Mouse (Mus musculus): ENCODE measurements around the gene C77080. TPM values are rescaled to one million over a fixed set of nuclear protein-coding genes. Genes with fewer than 3 reads are reported as not detected.

C77080 gene
- polyA plus RNA-seq (2015; fragmentation: Nextera tagmentation; extraction: Ambion mirVana) = 1.4 and 3.1 TPM in 2 replicates

- WGBS = 33% methylated on average over 2 of the region's 4 CpGs
Observed at GRCm38 (mm10) chr4:129261196-129261595, at the start of gene C77080. Gene C77080 (minus strand): TSS chr4:129261404.

GRCm38 (mm10) chr4:129307936-129308335, 46.7 kb upstream of the C77080 start:
- peaks cover 9% of the 10 kb centered on the region for H3K4me1 ChIP-seq (replicated peaks)
- H3K27ac ChIP-seq = no peak overlapping the region
- ATAC-seq (replicated peaks; ENCODE audit: insufficient number of reproducible peaks, insufficient read depth, low FRiP score, low read depth) = no peak
- no peaks in the 10 kb centered on the region for H3K27me3 ChIP-seq
- peaks cover 53% of the 10 kb centered on the region for H3K36me3 ChIP-seq
- no peak overlapping the region for H3K4me2 ChIP-seq
- 89% methylated on average over 1 of the region's 1 CpGs for WGBS
- no peak overlapping the region for H3K4me3 ChIP-seq
- H3K9ac ChIP-seq = no peak overlapping the region
- H3K9me3 ChIP-seq (replicated peaks) = no peaks in the 10 kb centered on the region

More at GRCm38 (mm10) chr4:129261196-129261595, at the start of gene C77080:
- no peak for ATAC-seq (replicated peaks; ENCODE audit: insufficient number of reproducible peaks, insufficient read depth, low FRiP score, low read depth)
- Histone ChIP-seq H3K4me3 (no peak within 1 kb of the TSS), H3K4me1 (replicated peaks) (peaks cover 23% of the 10 kb centered on the region), H3K27ac (peak within 1 kb of the TSS; percentile 39), H3K27me3 (peaks cover 23% of the 10 kb centered on the region), H3K9me3 (replicated peaks) (no peaks in the 10 kb centered on the region), H3K36me3 (no peaks in the 10 kb centered on the region), H3K9ac (no peak within 1 kb of the TSS), H3K4me2 (no peak within 1 kb of the TSS)

GRCm38 (mm10) chr4:129304306-129304705, 43.1 kb upstream of the C77080 start:
- no peaks in the 10 kb centered on the region for H3K27me3 ChIP-seq
- no peaks in the 10 kb centered on the region for H3K9me3 ChIP-seq (replicated peaks)
- no peak overlapping the region for H3K4me2 ChIP-seq
- WGBS = 9% methylated on average over 1 of the region's 1 CpGs
- H3K4me1 ChIP-seq (replicated peaks) = peaks cover 11% of the 10 kb centered on the region
- 0 out of 2 replicates have a peak overlapping the region, but pooled peaks have one; percentile 32 for H3K27ac ChIP-seq
- peaks cover 26% of the 10 kb centered on the region for H3K36me3 ChIP-seq
- no peak overlapping the region for H3K4me3 ChIP-seq
- no peak for ATAC-seq (replicated peaks; ENCODE audit: insufficient number of reproducible peaks, insufficient read depth, low FRiP score, low read depth)
- no peak overlapping the region for H3K9ac ChIP-seq

- Histone ChIP-seq H3K9me3 (replicated peaks) (no peaks in the 10 kb centered on the region), H3K9ac (no peak overlapping the region), H3K4me3 (no peak overlapping the region), H3K27me3 (no peaks in the 10 kb centered on the region), H3K4me1 (replicated peaks) (peaks cover 14% of the 10 kb centered on the region), H3K27ac (peak overlapping the region; percentile 32; the same call in 1 of the 2 replicates), H3K36me3 (peaks cover 21% of the 10 kb centered on the region), H3K4me2 (no peak overlapping the region)
- no peak; the same call in 1 of the 2 replicates for ATAC-seq (replicated peaks; ENCODE audit: insufficient number of reproducible peaks, insufficient read depth, low FRiP score, low read depth)
- 74% methylated on average over 9 of the region's 9 CpGs for WGBS
Observed at GRCm38 (mm10) chr4:129303816-129304215, 42.6 kb upstream of the C77080 start.

GRCm38 (mm10) chr4:129303401-129303800, 42.2 kb upstream of the C77080 start:
- H3K36me3 ChIP-seq = peaks cover 18% of the 10 kb centered on the region
- ATAC-seq (replicated peaks; ENCODE audit: insufficient number of reproducible peaks, insufficient read depth, low FRiP score, low read depth) = no peak
- H3K4me3 ChIP-seq = no peak overlapping the region
- H3K4me1 ChIP-seq (replicated peaks) = peaks cover 17% of the 10 kb centered on the region
- no peak overlapping the region for H3K9ac ChIP-seq
- no peaks in the 10 kb centered on the region for H3K9me3 ChIP-seq (replicated peaks)
- H3K27me3 ChIP-seq = no peaks in the 10 kb centered on the region
- WGBS = 73% methylated on average over 5 of the region's 5 CpGs
- no peak overlapping the region for H3K4me2 ChIP-seq
- H3K27ac ChIP-seq = no peak overlapping the region

GRCm38 (mm10) chr4:129299121-129299520, 37.9 kb upstream of the C77080 start:
- no peaks in the 10 kb centered on the region for H3K36me3 ChIP-seq
- peaks cover 34% of the 10 kb centered on the region for H3K4me1 ChIP-seq (replicated peaks)
- no peak overlapping the region for H3K4me2 ChIP-seq
- H3K27ac ChIP-seq = no peak overlapping the region
- ATAC-seq (replicated peaks; ENCODE audit: insufficient number of reproducible peaks, insufficient read depth, low FRiP score, low read depth) = no peak
- WGBS = 48% methylated on average over 10 of the region's 10 CpGs
- H3K9ac ChIP-seq = no peak overlapping the region
- H3K9me3 ChIP-seq (replicated peaks) = no peaks in the 10 kb centered on the region
- no peak overlapping the region for H3K4me3 ChIP-seq
- no peaks in the 10 kb centered on the region for H3K27me3 ChIP-seq

GRCm38 (mm10) chr4:129297724-129298123, 36.5 kb upstream of the C77080 start:
- ATAC-seq (replicated peaks; ENCODE audit: insufficient number of reproducible peaks, insufficient read depth, low FRiP score, low read depth) = no peak
- 45% methylated on average over 4 of the region's 4 CpGs for WGBS
- Histone ChIP-seq H3K36me3 (no peaks in the 10 kb centered on the region), H3K4me1 (replicated peaks) (peaks cover 39% of the 10 kb centered on the region), H3K27me3 (0 out of 2 replicates have a peak, but pooled peaks cover 4% of the 10 kb centered on the region), H3K9ac (no peak overlapping the region), H3K4me2 (no peak overlapping the region), H3K9me3 (replicated peaks) (no peaks in the 10 kb centered on the region), H3K27ac (no peak overlapping the region), H3K4me3 (no peak overlapping the region)

- H3K4me2 ChIP-seq = no peak overlapping the region
- H3K27ac ChIP-seq = peak overlapping the region; percentile 60
- H3K4me1 ChIP-seq (replicated peaks) = peaks cover 39% of the 10 kb centered on the region
- H3K9me3 ChIP-seq (replicated peaks) = no peaks in the 10 kb centered on the region
- H3K9ac ChIP-seq = no peak overlapping the region
- no peaks in the 10 kb centered on the region for H3K36me3 ChIP-seq
- WGBS = 42% methylated on average over 7 of the region's 7 CpGs
- H3K4me3 ChIP-seq = no peak overlapping the region
- 0 out of 2 replicates have a peak, but pooled peaks cover 4% of the 10 kb centered on the region for H3K27me3 ChIP-seq
- no peak; the same call in 1 of the 2 replicates for ATAC-seq (replicated peaks; ENCODE audit: insufficient number of reproducible peaks, insufficient read depth, low FRiP score, low read depth)
Observed at GRCm38 (mm10) chr4:129296066-129296465, 34.9 kb upstream of the C77080 start.

- WGBS = 22% methylated on average over 2 of the region's 2 CpGs
- Histone ChIP-seq H3K27ac (no peak overlapping the region), H3K36me3 (no peaks in the 10 kb centered on the region), H3K4me1 (replicated peaks) (peaks cover 39% of the 10 kb centered on the region), H3K27me3 (0 out of 2 replicates have a peak, but pooled peaks cover 4% of the 10 kb centered on the region), H3K9ac (no peak overlapping the region), H3K4me3 (no peak overlapping the region), H3K9me3 (replicated peaks) (no peaks in the 10 kb centered on the region), H3K4me2 (no peak overlapping the region)
- no peak for ATAC-seq (replicated peaks; ENCODE audit: insufficient number of reproducible peaks, insufficient read depth, low FRiP score, low read depth)
Observed at GRCm38 (mm10) chr4:129295188-129295587, 34.0 kb upstream of the C77080 start.

GRCm38 (mm10) chr4:129293702-129294101, 32.5 kb upstream of the C77080 start:
- 0 out of 2 replicates have a peak, but pooled peaks cover 4% of the 10 kb centered on the region for H3K27me3 ChIP-seq
- no peak overlapping the region; the same call in 1 of the 2 replicates for H3K9ac ChIP-seq
- H3K27ac ChIP-seq = no peak overlapping the region
- H3K4me1 ChIP-seq (replicated peaks) = peaks cover 34% of the 10 kb centered on the region
- peak overlapping the region; percentile 8; the same call in 1 of the 2 replicates for H3K4me3 ChIP-seq
- no peaks in the 10 kb centered on the region for H3K9me3 ChIP-seq (replicated peaks)
- WGBS = 19% methylated on average over 16 of the region's 16 CpGs
- no peak for ATAC-seq (replicated peaks; ENCODE audit: insufficient number of reproducible peaks, insufficient read depth, low FRiP score, low read depth)
- no peaks in the 10 kb centered on the region for H3K36me3 ChIP-seq
- peak overlapping the region; percentile 43 for H3K4me2 ChIP-seq

- H3K9ac ChIP-seq = no peak overlapping the region
- H3K36me3 ChIP-seq = no peaks in the 10 kb centered on the region
- H3K4me2 ChIP-seq = no peak overlapping the region
- peaks cover 8% of the 10 kb centered on the region; the same call in 1 of the 2 replicates for H3K27me3 ChIP-seq
- peaks cover 33% of the 10 kb centered on the region for H3K4me1 ChIP-seq (replicated peaks)
- H3K27ac ChIP-seq = no peak overlapping the region
- ATAC-seq (replicated peaks; ENCODE audit: insufficient number of reproducible peaks, insufficient read depth, low FRiP score, low read depth) = no peak
- no peak overlapping the region for H3K4me3 ChIP-seq
- H3K9me3 ChIP-seq (replicated peaks) = no peaks in the 10 kb centered on the region
- WGBS = 82% methylated on average over 7 of the region's 7 CpGs
Observed at GRCm38 (mm10) chr4:129292831-129293230, 31.6 kb upstream of the C77080 start.

GRCm38 (mm10) chr4:129289671-129290070, 28.5 kb upstream of the C77080 start:
- Histone ChIP-seq H3K4me2 (no peak overlapping the region), H3K9ac (no peak overlapping the region), H3K9me3 (replicated peaks) (no peaks in the 10 kb centered on the region), H3K27me3 (peaks cover 22% of the 10 kb centered on the region), H3K4me1 (replicated peaks) (peaks cover 32% of the 10 kb centered on the region), H3K4me3 (no peak overlapping the region), H3K27ac (no peak overlapping the region), H3K36me3 (no peaks in the 10 kb centered on the region)
- WGBS = 88% methylated on average over 8 of the region's 8 CpGs
- no peak for ATAC-seq (replicated peaks; ENCODE audit: insufficient number of reproducible peaks, insufficient read depth, low FRiP score, low read depth)
